In the genomic region with DNA sequence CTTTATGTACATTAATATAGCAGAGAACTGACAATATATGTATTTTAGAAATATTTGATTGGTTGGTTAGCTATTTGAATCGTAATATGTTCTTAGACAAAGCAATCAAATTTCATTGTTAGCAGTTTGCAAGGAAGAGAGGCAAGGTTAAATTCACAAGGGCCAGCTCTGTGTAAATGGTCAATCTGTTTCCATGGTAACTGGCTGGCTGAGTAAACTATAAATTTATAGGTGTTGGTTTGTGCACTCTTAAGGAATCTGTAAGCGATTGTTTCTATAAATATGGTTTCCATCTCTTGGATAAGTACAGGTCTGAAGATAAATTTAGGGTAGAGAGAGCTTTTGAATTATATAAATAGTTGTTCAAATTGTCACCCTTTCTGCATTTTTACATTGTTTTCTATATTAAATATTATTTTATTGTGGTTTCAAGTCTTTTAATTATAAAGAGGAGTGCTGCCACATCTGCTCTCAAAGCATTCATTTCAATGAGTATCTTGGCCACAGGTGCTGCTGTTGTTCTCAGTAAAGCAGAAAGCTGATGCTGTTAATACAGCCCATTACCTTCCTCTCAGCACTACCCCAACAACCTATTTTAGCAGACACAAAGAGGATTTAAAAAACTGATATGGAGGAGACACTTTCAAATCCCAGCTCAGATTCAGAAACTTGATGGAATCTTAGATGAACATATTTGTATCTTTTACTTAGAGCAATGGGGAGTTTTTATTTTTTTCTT, we compare ENCODE assay signal across 27 mouse cellular contexts.
DNase-seq lines count a peak whose midpoint lies in the region; ATAC-seq lines count a peak whose summit lies in the region.
"Had no signal": no experiment of that assay in that cellular context is flagged by ENCODE, and none has a peak within 500 bp of the region (broad histone marks: within the 10 kb centered on the region; RNA-seq: fewer than 3 reads in every experiment).

No protein-coding gene starts in this region.

- no peaks in the 10 kb centered on the region for H3K9me3 ChIP-seq in forebrain, embryonic 13.5 days (replicated peaks)
- H3K9me3 ChIP-seq in forebrain, embryonic 10.5 days, result no peaks in the 10 kb centered on the region; the same call in 1 of the 2 replicates
- no peaks in the 10 kb centered on the region for H3K9me3 ChIP-seq in hindbrain, embryonic 16.5 days (ENCODE audit: control insufficient read depth, low read length)
- no peaks in the 10 kb centered on the region for H3K9me3 ChIP-seq in hindbrain, embryonic 13.5 days
- H3K9me3 ChIP-seq in midbrain, embryonic 16.5 days (replicated peaks; ENCODE audit: control insufficient read depth, low read length, poor library complexity, severe bottlenecking), result no peaks in the 10 kb centered on the region
- H3K9me3 ChIP-seq in liver, embryonic 11.5 days (ENCODE audit: control insufficient read depth, low read length), result no peaks in the 10 kb centered on the region
- H3K9me3 ChIP-seq: embryonic facial prominence, embryonic 12.5 days had no signal

- no peaks in the 10 kb centered on the region for H3K27me3 ChIP-seq in forebrain, embryonic 13.5 days
- H3K27me3 ChIP-seq in forebrain, embryonic 10.5 days (ENCODE audit: poor library complexity, severe bottlenecking), result no peaks in the 10 kb centered on the region
- no peaks in the 10 kb centered on the region for H3K27me3 ChIP-seq in hindbrain, embryonic 16.5 days (replicated peaks; ENCODE audit: control insufficient read depth, insufficient read depth, low read length)
- no peaks in the 10 kb centered on the region for H3K27me3 ChIP-seq in hindbrain, embryonic 13.5 days
- H3K27me3 ChIP-seq in midbrain, embryonic 16.5 days (ENCODE audit: control insufficient read depth, insufficient read depth, low read depth, low read length), result no peaks in the 10 kb centered on the region
- H3K27me3 ChIP-seq in liver, embryonic 11.5 days (replicated peaks; ENCODE audit: control insufficient read depth, insufficient read depth, low read length), result no peaks in the 10 kb centered on the region
- H3K27me3 ChIP-seq: embryonic facial prominence, embryonic 12.5 days had no signal

- H3K9ac ChIP-seq in forebrain, embryonic 13.5 days, result no peak overlapping the region
- H3K9ac ChIP-seq in hindbrain, embryonic 16.5 days (ENCODE audit: low read depth, low read length), result no peak overlapping the region
- no peak overlapping the region for H3K9ac ChIP-seq in hindbrain, embryonic 13.5 days
- no peak overlapping the region for H3K9ac ChIP-seq in midbrain, embryonic 16.5 days (ENCODE audit: low read depth, low read length)
- H3K9ac ChIP-seq in liver, embryonic 11.5 days (ENCODE audit: low read depth, low read length), result no peak overlapping the region
- H3K9ac ChIP-seq: embryonic facial prominence, embryonic 12.5 days; liver, embryonic 14.5 days; lung, embryonic 14.5 days had no signal

- ATAC-seq in forebrain, embryonic 13.5 days, result 0 out of 2 replicates have a peak, but pooled peaks have one; percentile 55
- peak; percentile 80 for ATAC-seq in hindbrain, embryonic 16.5 days
- no peak for ATAC-seq in hindbrain, embryonic 13.5 days (ENCODE audit: low FRiP score)
- ATAC-seq in midbrain, embryonic 16.5 days, result peak; percentile 71; the same call in 1 of the 2 replicates
- no peak for ATAC-seq in liver, embryonic 11.5 days (replicated peaks; ENCODE audit: low FRiP score)
- ATAC-seq: intestine, postnatal 0 days had no signal

- no peak overlapping the region for H3K4me3 ChIP-seq in forebrain, embryonic 13.5 days
- H3K4me3 ChIP-seq in forebrain, embryonic 10.5 days, result no peak overlapping the region
- H3K4me3 ChIP-seq in hindbrain, embryonic 16.5 days (ENCODE audit: low read length), result no peak overlapping the region
- no peak overlapping the region for H3K4me3 ChIP-seq in hindbrain, embryonic 13.5 days
- H3K4me3 ChIP-seq in midbrain, embryonic 16.5 days (ENCODE audit: low read depth, low read length), result no peak overlapping the region
- H3K4me3 ChIP-seq in liver, embryonic 11.5 days (ENCODE audit: low read depth, low read length), result no peak overlapping the region
- H3K4me3 ChIP-seq: embryonic facial prominence, embryonic 12.5 days; myocyte had no signal

- DNase-seq in forebrain, embryonic 10.5 days (ENCODE audit: extremely low spot score, low spot score), result no peak
- DNase-seq in R1 (ENCODE audit: low read depth, low spot score) (peak; percentile 9), liver (no peak)
- DNase-seq in liver, embryonic 11.5 days (ENCODE audit: low spot score), result no peak
- DNase-seq: adrenal gland, postnatal 10 days; cerebellum, adult 11 months; cerebellum, adult 9-11 months; embryo, embryonic 11 days; gastrocnemius, postnatal 10 days; heart, postnatal 14 days; kidney, adult 9 months; kidney, postnatal 10 days; layer of hippocampus, postnatal 36 days; left cerebral cortex, postnatal 4 days; lung, embryonic 14.5 days; lung, postnatal 14 days; spleen, adult 18-20 months; thymus, postnatal 14 days had no signal

- no peak overlapping the region for H3K27ac ChIP-seq in forebrain, embryonic 13.5 days
- no peak overlapping the region for H3K27ac ChIP-seq in forebrain, embryonic 10.5 days
- H3K27ac ChIP-seq in hindbrain, embryonic 16.5 days (ENCODE audit: low read depth, low read length), result no peak overlapping the region
- H3K27ac ChIP-seq in hindbrain, embryonic 13.5 days, result no peak overlapping the region
- no peak overlapping the region for H3K27ac ChIP-seq in midbrain, embryonic 16.5 days (ENCODE audit: low read length)
- H3K27ac ChIP-seq in liver, embryonic 11.5 days (ENCODE audit: low read depth, low read length), result no peak overlapping the region
- H3K27ac ChIP-seq: embryonic facial prominence, embryonic 12.5 days; liver, embryonic 14.5 days had no signal

- 78% methylated on average over 2 of the region's 2 CpGs for whole genome bisulfite sequencing in forebrain, embryonic 13.5 days
- 89% methylated on average over 2 of the region's 2 CpGs for WGBS in forebrain, embryonic 10.5 days
- WGBS in hindbrain, embryonic 16.5 days, result 74% methylated on average over 2 of the region's 2 CpGs
- 76% methylated on average over 2 of the region's 2 CpGs for WGBS in hindbrain, embryonic 13.5 days
- WGBS in midbrain, embryonic 16.5 days, result 62% methylated on average over 2 of the region's 2 CpGs
- WGBS in liver, embryonic 11.5 days, result 73% methylated on average over 2 of the region's 2 CpGs

- H3K36me3 ChIP-seq in forebrain, embryonic 13.5 days (ENCODE audit: poor library complexity, severe bottlenecking), result no peaks in the 10 kb centered on the region
- H3K36me3 ChIP-seq in forebrain, embryonic 10.5 days (replicated peaks), result no peaks in the 10 kb centered on the region
- no peaks in the 10 kb centered on the region for H3K36me3 ChIP-seq in hindbrain, embryonic 16.5 days (ENCODE audit: control insufficient read depth, insufficient read depth, low read length)
- H3K36me3 ChIP-seq in hindbrain, embryonic 13.5 days, result no peaks in the 10 kb centered on the region
- H3K36me3 ChIP-seq in midbrain, embryonic 16.5 days (ENCODE audit: control insufficient read depth, insufficient read depth, low read length), result no peaks in the 10 kb centered on the region
- no peaks in the 10 kb centered on the region for H3K36me3 ChIP-seq in liver, embryonic 11.5 days (ENCODE audit: control insufficient read depth, insufficient read depth, low read length)
- H3K36me3 ChIP-seq: embryonic facial prominence, embryonic 12.5 days; G1E had no signal

- H3K4me2 ChIP-seq in forebrain, embryonic 13.5 days, result no peak overlapping the region
- no peak overlapping the region for H3K4me2 ChIP-seq in hindbrain, embryonic 16.5 days (ENCODE audit: low read length)
- H3K4me2 ChIP-seq in hindbrain, embryonic 13.5 days, result no peak overlapping the region
- H3K4me2 ChIP-seq in midbrain, embryonic 16.5 days (ENCODE audit: low read length), result no peak overlapping the region
- no peak overlapping the region for H3K4me2 ChIP-seq in liver, embryonic 11.5 days
- H3K4me2 ChIP-seq: embryonic facial prominence, embryonic 12.5 days; lung, embryonic 14.5 days had no signal

- no peaks in the 10 kb centered on the region for H3K4me1 ChIP-seq in forebrain, embryonic 13.5 days
- H3K4me1 ChIP-seq in forebrain, embryonic 10.5 days, result no peaks in the 10 kb centered on the region
- H3K4me1 ChIP-seq in hindbrain, embryonic 16.5 days (ENCODE audit: control insufficient read depth, insufficient read depth, low read depth, low read length), result no peaks in the 10 kb centered on the region
- no peaks in the 10 kb centered on the region for H3K4me1 ChIP-seq in hindbrain, embryonic 13.5 days (replicated peaks)
- no peaks in the 10 kb centered on the region for H3K4me1 ChIP-seq in midbrain, embryonic 16.5 days (ENCODE audit: control insufficient read depth, insufficient read depth, low read length)
- no peaks in the 10 kb centered on the region for H3K4me1 ChIP-seq in liver, embryonic 11.5 days (replicated peaks; ENCODE audit: control insufficient read depth, insufficient read depth, low read length)
- H3K4me1 ChIP-seq: embryonic facial prominence, embryonic 12.5 days had no signal

Comparison
In these comparisons a context has a peak if more than half of its experiments do, and no peak if none do; other contexts are left out.
1. ATAC-seq: peak in forebrain, embryonic 13.5 days (single experiment), hindbrain, embryonic 16.5 days (single experiment) and midbrain, embryonic 16.5 days (single experiment); none in hindbrain, embryonic 13.5 days (single experiment) and liver, embryonic 11.5 days (single experiment).